Mouse (Mus musculus): Measurements from ENCODE around the gene Chsy1.

- TF ChIP-seq CTCF (IDR thresholded peaks at IDR 0.05) = no peak
- no peak for TF ChIP-seq EP300 (IDR thresholded peaks at IDR 0.05)
Observed at GRCm38 (mm10) chr7:66219794-66220227, 110.5 kb downstream of the Chsy1 start.
